Mouse (Mus musculus): ENCODE measurements at regions not wholly inside any gene's neighbourhood (a gene's known extent, or its start where the extent isn't known, plus 50 kb on each side); places are given as distances from the start of the nearest gene placed in this dataset.

GRCm38 (mm10) chr6:127393907-127394600 lies 52.6 kb upstream of the Parp11 start:
- H3K27me3 ChIP-seq (ENCODE audit: insufficient read depth, low read length), result no peaks in the 10 kb centered on the region
- H3K4me3 ChIP-seq (ENCODE audit: low read depth, low read length), result no peak overlapping the region
- no peak for DNase-seq (ENCODE audit: low spot score)
- H3K4me1 ChIP-seq (ENCODE audit: insufficient read depth, low read depth, low read length), result peaks cover 5% of the 10 kb centered on the region; the same call in 1 of the 2 replicates
- no peaks in the 10 kb centered on the region for H3K9me3 ChIP-seq (replicated peaks)
- no peaks in the 10 kb centered on the region for H3K36me3 ChIP-seq (replicated peaks)
- no peak for TF ChIP-seq TAL1 (conservative IDR thresholded peaks at IDR 0.05; ENCODE audit: low read depth, low read length)
- TF ChIP-seq GATA2 (IDR thresholded peaks at IDR 0.05; ENCODE audit: borderline replicate concordance, low read depth, low read length), result no peak
- TF ChIP-seq CTCF (IDR thresholded peaks at IDR 0.05; ENCODE audit: low read depth, low read length), result no peak
- no peak for TF ChIP-seq POLR2AphosphoS5 (IDR thresholded peaks at IDR 0.05; ENCODE audit: insufficient replicate concordance, low read depth, low read length)
- TF ChIP-seq GATA1 (IDR thresholded peaks at IDR 0.05; ENCODE audit: borderline replicate concordance, low read length), result no peak
- no peak for ATAC-seq (ENCODE audit: extremely low read depth, insufficient number of reproducible peaks, low FRiP score, poor library complexity, severe bottlenecking)
